Mouse (Mus musculus) stomach, embryonic 14.5 days (tissue): ENCODE measurements around the gene Olfr1371. TPM values are rescaled to one million over a fixed set of nuclear protein-coding genes. Genes with fewer than 3 reads are reported as not detected.
"Not testable (repeated sequence)": the region's sequence is repeated elsewhere in the genome, so short reads cannot be mapped to it uniquely, and the experiment has no call there.

ENCODE experiments used
- ATAC-seq: fragments of 200-750 bp; cut with Nextera tagmentation; 2 replicates; pipeline ENCODE4 v1.8.0; 2017; ENCODE audit warnings: low read depth, moderate TSS enrichment; ENCODE audit not compliant: insufficient number of reproducible peaks, insufficient read depth, low FRiP score
- H3K27ac ChIP-seq: fragments of 300-500 bp; sonication (generic); 2 replicates; pipeline ENCODE4 v1.5.1; 2014; ENCODE audit warnings: mild to moderate bottlenecking, low read length, moderate library complexity, mixed read lengths
- H3K27me3 ChIP-seq: fragments of 300-500 bp; sonication (generic); 2 replicates; pipeline ENCODE4 v1.6.1; 2014; ENCODE audit warnings: low read length, control low read depth, mixed read lengths; ENCODE audit not compliant: control insufficient read depth, insufficient read depth
- H3K36me3 ChIP-seq: fragments of 300-500 bp; sonication (generic); 2 replicates; pipeline ENCODE4 v1.6.1; 2014; ENCODE audit warnings: mild to moderate bottlenecking, control low read depth, low read length, moderate library complexity, mixed read lengths; ENCODE audit not compliant: control insufficient read depth, insufficient read depth
- H3K4me1 ChIP-seq: fragments of 300-500 bp; sonication (generic); 2 replicates; pipeline ENCODE4 v1.6.1; 2014; ENCODE audit warnings: low read length, control low read depth, mixed read lengths; ENCODE audit not compliant: control insufficient read depth, insufficient read depth
- H3K4me2 ChIP-seq: fragments of 300-500 bp; sonication (generic); replicated peaks from 2 replicates; pipeline ENCODE4 v1.6.1; 2014; ENCODE audit warnings: low read depth, low read length, control low read depth
- H3K4me3 ChIP-seq: fragments of 300-500 bp; sonication (generic); 2 replicates; pipeline ENCODE4 v1.5.1; 2014; ENCODE audit warnings: low read depth, low read length, control low read depth
- H3K9ac ChIP-seq: fragments of 300-500 bp; sonication (generic); replicated peaks from 2 replicates; pipeline ENCODE4 v1.6.1; 2014; ENCODE audit warnings: low read depth, mild to moderate bottlenecking, control low read depth, low read length, moderate library complexity, mixed read lengths
- H3K9me3 ChIP-seq: fragments of 300-500 bp; sonication (generic); 2 replicates; pipeline ENCODE4 v1.6.1; 2016; ENCODE audit warnings: low read depth, low read length, control low read depth; ENCODE audit not compliant: control insufficient read depth
- WGBS: fragments of 180-500 bp; shearing (Covaris S2); extraction: QIAGEN DNeasy Blood & Tissue Kit; methylation state at CpG from one replicate; pipeline ENCODE4 v1.1.7; 2014; 5-methylcytosine and 5-hydroxymethylcytosine counted together
- polyA plus RNA-seq: library from polyadenylated mRNA; unstranded; fragments of >200 nt; fragmentation: Nextera tagmentation; extraction: Ambion mirVana; gene quantifications from 2 replicates; pipeline ENCODE4 v1.2.1, GENCODE M21; 2014

Gene Olfr1371
- polyA plus RNA-seq, 1 experiment from 2014 or later: not detected

DNA sequence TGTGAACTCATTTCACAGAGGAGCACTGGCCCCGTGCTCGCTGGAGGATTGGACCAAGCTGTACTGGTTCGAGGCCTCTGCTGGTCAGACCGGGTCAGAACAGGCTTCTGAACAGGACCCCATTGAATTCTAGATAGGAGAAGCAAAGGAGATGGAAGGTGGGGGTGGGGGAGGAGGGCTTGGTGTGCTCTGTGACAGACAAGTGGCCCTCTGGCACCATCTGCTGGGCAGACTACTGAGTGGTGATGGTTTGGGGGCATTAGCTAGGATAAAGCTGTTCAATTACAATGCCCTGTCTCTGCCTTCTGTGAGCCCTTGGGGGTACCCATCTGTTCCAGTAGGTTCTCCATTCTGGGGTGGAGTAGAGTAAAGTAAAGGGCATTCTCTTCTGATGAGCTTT is 6.5 kb upstream of the Olfr1371 start:
- 11% methylated on average over 4 of the region's 4 CpGs for WGBS
- no peaks in the 10 kb centered on the region for H3K9me3 ChIP-seq
- no peak overlapping the region for H3K27ac ChIP-seq
- no peaks in the 10 kb centered on the region for H3K36me3 ChIP-seq
- H3K9ac ChIP-seq: no peak overlapping the region
- peak; percentile 18; the same call in 1 of the 2 replicates for ATAC-seq
- H3K27me3 ChIP-seq: no peaks in the 10 kb centered on the region
- no peak overlapping the region for H3K4me3 ChIP-seq
- H3K4me2 ChIP-seq: peak overlapping the region; percentile 27
- no peaks in the 10 kb centered on the region for H3K4me1 ChIP-seq

DNA sequence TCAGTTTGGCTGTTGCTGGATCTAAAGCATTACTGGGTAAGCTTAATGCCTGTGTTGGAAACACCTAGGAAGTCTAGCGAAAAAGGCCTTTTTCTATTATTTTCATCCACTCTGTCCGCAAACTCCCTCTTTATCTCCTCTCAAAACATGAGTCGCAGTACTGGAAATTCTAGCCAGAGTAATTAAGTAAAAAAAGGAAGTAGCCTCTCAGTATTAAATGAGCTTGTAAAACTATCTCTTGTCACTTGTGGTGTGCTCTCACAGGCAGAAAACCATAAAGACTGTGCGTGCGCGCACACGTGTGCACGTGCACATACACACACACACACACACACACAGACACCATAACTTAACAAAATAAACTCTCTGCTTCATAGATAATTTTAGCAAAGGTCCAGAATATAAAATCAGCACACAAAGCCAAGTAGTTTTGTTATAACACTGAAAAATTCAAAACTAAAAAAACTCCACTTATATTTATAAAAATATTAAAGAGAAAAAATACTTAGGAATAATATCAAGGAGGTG is 17.2 kb downstream of the Olfr1371 start:
- H3K36me3 ChIP-seq, H3K9me3 ChIP-seq, H3K27ac ChIP-seq, ATAC-seq, H3K9ac ChIP-seq, H3K4me3 ChIP-seq, H3K4me2 ChIP-seq, H3K4me1 ChIP-seq, H3K27me3 ChIP-seq: not testable (repeated sequence)
- 93% methylated on average over 8 of the region's 8 CpGs for WGBS

DNA sequence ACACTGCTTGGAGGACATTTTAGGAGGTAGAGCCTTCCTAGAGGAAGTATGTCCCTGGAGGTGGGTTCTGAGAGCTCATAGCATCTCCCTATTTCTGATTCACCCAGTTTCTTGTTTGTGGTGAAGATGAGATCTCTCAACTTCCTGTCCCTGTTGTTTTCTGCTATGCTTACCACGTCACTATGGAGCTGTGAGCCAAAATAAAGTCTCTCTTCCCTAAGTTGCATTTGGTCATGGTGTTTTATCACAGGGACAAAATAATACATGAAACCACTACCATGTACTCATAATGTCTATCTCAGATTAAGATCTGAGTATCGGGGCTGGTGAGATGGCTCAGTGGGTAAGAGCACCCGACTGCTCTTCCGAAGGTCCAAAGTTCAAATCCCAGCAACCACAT is 33.1 kb downstream of the Olfr1371 start:
- H3K36me3 ChIP-seq, H3K27me3 ChIP-seq, H3K4me1 ChIP-seq, H3K9ac ChIP-seq, H3K4me2 ChIP-seq, H3K9me3 ChIP-seq, H3K4me3 ChIP-seq, ATAC-seq, H3K27ac ChIP-seq: not testable (repeated sequence)
- WGBS: 90% methylated on average over 4 of the region's 4 CpGs

DNA sequence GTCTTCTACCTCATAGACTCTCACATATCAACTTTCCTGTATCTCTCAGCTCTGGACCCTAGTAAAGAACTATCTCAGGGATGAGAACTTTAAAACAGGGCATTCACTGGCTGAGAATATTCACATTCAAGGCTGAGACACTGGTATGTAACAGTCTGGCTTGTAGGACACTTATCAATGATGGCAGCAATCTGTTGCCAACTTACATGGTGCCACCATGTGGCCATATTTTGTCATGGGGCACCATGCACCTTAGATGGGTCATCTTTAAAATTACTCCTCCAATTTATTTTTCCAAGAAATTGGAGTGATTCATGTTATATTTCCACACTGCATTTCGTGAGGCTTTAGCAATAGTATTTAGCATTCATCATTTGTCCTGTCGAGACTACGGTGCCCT is 33.9 kb downstream of the Olfr1371 start:
- ATAC-seq, H3K4me2 ChIP-seq, H3K4me3 ChIP-seq, H3K9me3 ChIP-seq, H3K27ac ChIP-seq, H3K27me3 ChIP-seq, H3K9ac ChIP-seq, H3K4me1 ChIP-seq, H3K36me3 ChIP-seq: not testable (repeated sequence)
- WGBS: 40% methylated on average over 1 of the region's 3 CpGs

DNA sequence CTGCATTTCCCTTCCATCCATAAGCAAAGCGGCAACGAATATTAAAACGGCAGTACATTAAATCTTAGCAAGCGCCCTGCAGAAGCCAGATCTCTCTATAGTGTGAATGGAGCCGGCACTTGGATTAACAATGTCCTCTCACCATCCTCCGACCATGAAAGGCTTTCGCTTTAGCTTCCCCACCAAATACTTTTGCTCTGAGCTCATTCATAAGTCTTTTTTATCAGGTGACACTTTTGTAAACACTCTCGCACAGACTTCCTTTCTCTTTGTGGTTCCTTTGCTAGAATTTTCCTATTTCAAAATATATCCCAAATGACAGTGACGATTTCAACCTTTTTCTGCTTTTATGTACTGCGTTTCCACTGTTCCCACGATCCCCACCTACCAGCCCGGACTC is 45.3 kb downstream of the Olfr1371 start:
- Histone ChIP-seq H3K4me2 (peak overlapping the region; percentile 71), H3K36me3 (no peaks in the 10 kb centered on the region), H3K9ac (no peak overlapping the region), H3K27me3 (no peaks in the 10 kb centered on the region), H3K9me3 (no peaks in the 10 kb centered on the region), H3K27ac (no peak overlapping the region), H3K4me3 (peak overlapping the region; percentile 43), H3K4me1 (peaks cover 4% of the 10 kb centered on the region; the same call in 1 of the 2 replicates)
- ATAC-seq: no peak
- 8% methylated on average over 12 of the region's 12 CpGs for WGBS

DNA sequence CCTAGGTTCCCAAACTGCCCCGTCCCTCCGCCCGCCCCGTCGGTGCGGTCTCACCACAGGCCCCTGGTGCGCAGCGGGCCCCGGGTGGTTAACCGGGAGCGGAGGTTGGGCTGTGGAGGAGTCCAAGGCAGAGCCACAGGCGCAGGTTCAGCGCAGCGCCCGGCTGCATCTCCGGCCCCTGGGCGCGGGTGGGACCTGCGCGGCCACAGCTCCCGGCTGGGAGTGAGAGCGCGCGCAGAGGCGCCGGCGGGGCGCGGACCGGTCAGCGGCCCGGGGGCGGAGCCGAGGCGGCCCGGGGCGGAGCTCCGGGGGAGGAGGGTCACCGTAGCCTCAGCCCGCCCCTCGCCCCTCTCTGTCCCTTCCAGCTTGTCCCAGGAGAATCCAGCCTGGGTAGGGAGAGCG is 45.9 kb downstream of the Olfr1371 start:
- Histone ChIP-seq H3K4me2 (peak overlapping the region; percentile 71), H3K4me3 (peak overlapping the region; percentile 43)
- not testable (repeated sequence) for H3K27ac ChIP-seq, H3K36me3 ChIP-seq, H3K27me3 ChIP-seq, H3K9ac ChIP-seq, H3K4me1 ChIP-seq, H3K9me3 ChIP-seq
- peak; percentile 83 for ATAC-seq
- WGBS: 1% methylated on average over 21 of the region's 42 CpGs

DNA sequence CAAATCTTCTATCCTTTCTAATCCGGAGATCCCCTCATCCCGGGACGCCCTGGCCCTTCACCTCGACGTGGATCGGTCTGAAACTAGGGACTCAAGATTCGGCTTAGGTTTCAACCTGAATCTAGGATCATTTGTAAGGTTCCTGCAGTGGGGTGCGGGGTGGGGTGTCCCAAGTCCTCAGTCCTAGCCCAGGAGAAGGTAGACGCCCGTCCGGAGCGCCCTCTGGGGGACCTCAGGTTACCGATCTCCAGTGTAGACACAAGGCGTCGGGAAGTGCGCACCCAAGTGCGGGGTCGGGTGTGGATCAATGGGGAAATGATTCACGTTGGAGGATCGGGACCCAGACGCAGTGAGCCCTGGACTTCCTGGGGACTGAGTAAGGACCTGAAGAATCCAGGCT is 46.7 kb downstream of the Olfr1371 start:
- peak overlapping the region; percentile 71 for H3K4me2 ChIP-seq
- under 1% methylated on average over 21 of the region's 21 CpGs for WGBS
- H3K4me3 ChIP-seq: peak overlapping the region; percentile 43; the same call in 1 of the 2 replicates
- no peaks in the 10 kb centered on the region for H3K27me3 ChIP-seq
- no peaks in the 10 kb centered on the region for H3K36me3 ChIP-seq
- no peak for ATAC-seq
- H3K9me3 ChIP-seq: no peaks in the 10 kb centered on the region
- peaks cover 4% of the 10 kb centered on the region; the same call in 1 of the 2 replicates for H3K4me1 ChIP-seq
- H3K9ac ChIP-seq: no peak overlapping the region
- no peak overlapping the region for H3K27ac ChIP-seq

DNA sequence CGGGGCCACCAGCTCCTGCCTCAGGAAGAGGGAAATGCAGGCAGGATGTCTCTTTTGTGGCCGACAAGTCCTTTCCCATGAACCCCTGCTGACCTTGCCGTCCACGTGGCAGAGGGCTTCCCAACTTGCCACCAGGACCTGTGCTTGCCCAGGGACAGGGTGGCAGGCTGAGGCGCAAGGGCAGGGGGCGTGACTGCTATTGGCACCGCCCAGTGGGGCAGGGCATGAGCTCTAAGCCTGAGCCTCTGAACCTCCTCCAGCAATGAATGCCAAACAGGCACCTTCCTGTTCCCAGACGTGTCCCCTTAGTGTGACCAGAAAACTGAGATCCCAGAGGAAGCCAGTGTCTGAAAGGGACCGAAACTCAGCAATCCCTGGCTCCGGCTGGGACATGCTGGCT is 49.9 kb downstream of the Olfr1371 start:
- WGBS: 27% methylated on average over 10 of the region's 10 CpGs
- Histone ChIP-seq H3K9me3 (no peaks in the 10 kb centered on the region), H3K9ac (no peak overlapping the region), H3K36me3 (no peaks in the 10 kb centered on the region), H3K4me2 (no peak overlapping the region), H3K27ac (no peak overlapping the region), H3K4me3 (no peak overlapping the region), H3K27me3 (no peaks in the 10 kb centered on the region), H3K4me1 (peaks cover 4% of the 10 kb centered on the region; the same call in 1 of the 2 replicates)
- no peak for ATAC-seq
